Mouse (Mus musculus) neural tube, embryonic 13.5 days (tissue): ENCODE measurements at regions not wholly inside any gene's neighbourhood (a gene's known extent, or its start where the extent isn't known, plus 50 kb on each side); places are given as distances from the start of the nearest gene placed in this dataset.

ENCODE experiments used
- ATAC-seq: fragments of 200-750 bp; cut with Nextera tagmentation; 2 replicates; pipeline ENCODE4 v1.8.0; 2017; ENCODE audit warnings: low read depth, mild to moderate bottlenecking, moderate TSS enrichment, moderate library complexity
- H3K27ac ChIP-seq: fragments of 300-500 bp; sonication (generic); replicated peaks from 2 replicates; pipeline ENCODE4 v1.5.1; 2015; ENCODE audit warnings: moderate library complexity, mild to moderate bottlenecking, inconsistent platforms
- H3K27me3 ChIP-seq: fragments of 300-500 bp; sonication (generic); 2 replicates; pipeline ENCODE4 v1.6.1; 2015; ENCODE audit warnings: mild to moderate bottlenecking, inconsistent platforms
- H3K36me3 ChIP-seq: fragments of 300-500 bp; sonication (generic); 2 replicates; pipeline ENCODE4 v1.6.1; 2015; ENCODE audit warnings: mild to moderate bottlenecking, inconsistent platforms
- H3K4me1 ChIP-seq: fragments of 300-500 bp; sonication (generic); replicated peaks from 2 replicates; pipeline ENCODE4 v1.6.1; 2015; ENCODE audit warnings: inconsistent platforms
- H3K4me2 ChIP-seq: fragments of 300-500 bp; sonication (generic); 2 replicates; pipeline ENCODE4 v1.6.1; 2015; ENCODE audit warnings: inconsistent platforms, mild to moderate bottlenecking, moderate library complexity
- H3K4me3 ChIP-seq: fragments of 300-500 bp; sonication (generic); 2 replicates; pipeline ENCODE4 v1.5.1; 2015; ENCODE audit warnings: mild to moderate bottlenecking, inconsistent platforms
- H3K9ac ChIP-seq: fragments of 300-500 bp; sonication (generic); 2 replicates; pipeline ENCODE4 v1.6.1; 2015; ENCODE audit warnings: moderate library complexity, mild to moderate bottlenecking, inconsistent platforms
- H3K9me3 ChIP-seq: fragments of 300-500 bp; sonication (generic); 2 replicates; pipeline ENCODE4 v1.6.1; 2016; ENCODE audit warnings: inconsistent platforms
- WGBS: fragments of 180-500 bp; shearing (Covaris S2); methylation state at CpG from one replicate; pipeline ENCODE4 v1.1.7; 2015; 5-methylcytosine and 5-hydroxymethylcytosine counted together

DNA sequence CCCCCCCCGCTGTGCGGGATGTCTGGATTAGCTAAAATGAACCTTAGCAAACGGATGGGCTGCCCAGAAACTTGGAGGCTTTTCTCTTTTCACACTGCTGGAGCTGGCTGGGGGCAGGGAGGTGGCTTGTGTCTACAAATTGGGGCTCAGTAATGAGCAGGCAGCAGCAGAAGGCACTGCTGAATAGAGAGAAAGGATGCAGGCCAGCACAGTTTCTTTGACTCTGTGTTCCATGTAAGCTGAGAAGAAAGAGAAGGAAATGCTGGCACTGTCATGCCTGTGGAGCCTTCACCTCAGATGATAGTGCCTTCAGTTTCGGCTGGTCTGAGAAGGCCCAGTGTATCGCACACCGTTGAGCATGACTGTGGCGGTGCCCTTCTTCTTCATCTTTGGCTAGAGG, 305.6 kb upstream of the Adgrl2 start:
- Histone ChIP-seq H3K27me3 (peaks cover 7% of the 10 kb centered on the region; the same call in 1 of the 2 replicates), H3K4me2 (no peak overlapping the region), H3K4me1 (peaks cover 35% of the 10 kb centered on the region), H3K36me3 (no peaks in the 10 kb centered on the region), H3K9me3 (no peaks in the 10 kb centered on the region), H3K27ac (peak overlapping the region; percentile 76), H3K4me3 (no peak overlapping the region), H3K9ac (no peak overlapping the region)
- 44% methylated on average over 6 of the region's 7 CpGs for WGBS
- ATAC-seq, result peak; percentile 64

DNA sequence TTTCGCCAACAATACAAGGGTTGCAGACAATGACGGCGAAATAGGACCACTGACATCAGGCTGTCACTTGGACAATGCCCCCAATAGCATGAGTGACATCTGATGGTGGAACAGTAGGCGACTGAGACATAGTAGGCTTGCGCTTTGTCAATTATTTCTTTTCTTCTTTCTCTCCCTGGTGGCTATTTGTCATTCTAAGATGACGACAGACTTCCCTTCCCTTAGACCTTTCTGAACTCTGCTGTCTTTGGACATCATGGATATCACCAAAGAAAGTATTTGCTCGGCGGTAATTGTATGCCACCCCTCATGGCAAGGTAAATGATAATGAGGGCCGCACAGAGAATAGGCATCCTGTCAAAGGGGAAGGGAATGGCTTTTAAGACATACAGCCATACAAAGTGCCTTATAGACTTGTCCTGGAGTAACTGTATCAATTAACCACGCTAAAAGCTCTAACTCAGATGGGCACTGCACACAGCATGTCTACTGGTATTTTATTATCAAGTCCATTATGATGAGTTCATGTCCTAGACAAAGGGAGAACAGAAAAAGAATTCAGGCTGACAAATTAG, 305.0 kb upstream of the Adgrl2 start:
- Histone ChIP-seq H3K9me3 (no peaks in the 10 kb centered on the region), H3K4me3 (no peak overlapping the region), H3K4me1 (peaks cover 35% of the 10 kb centered on the region), H3K9ac (no peak overlapping the region), H3K36me3 (no peaks in the 10 kb centered on the region), H3K4me2 (no peak overlapping the region), H3K27ac (peak overlapping the region; percentile 42), H3K27me3 (peaks cover 12% of the 10 kb centered on the region)
- WGBS, result 36% methylated on average over 10 of the region's 10 CpGs
- 0 out of 2 replicates have a peak, but pooled peaks have one; percentile 23 for ATAC-seq

DNA sequence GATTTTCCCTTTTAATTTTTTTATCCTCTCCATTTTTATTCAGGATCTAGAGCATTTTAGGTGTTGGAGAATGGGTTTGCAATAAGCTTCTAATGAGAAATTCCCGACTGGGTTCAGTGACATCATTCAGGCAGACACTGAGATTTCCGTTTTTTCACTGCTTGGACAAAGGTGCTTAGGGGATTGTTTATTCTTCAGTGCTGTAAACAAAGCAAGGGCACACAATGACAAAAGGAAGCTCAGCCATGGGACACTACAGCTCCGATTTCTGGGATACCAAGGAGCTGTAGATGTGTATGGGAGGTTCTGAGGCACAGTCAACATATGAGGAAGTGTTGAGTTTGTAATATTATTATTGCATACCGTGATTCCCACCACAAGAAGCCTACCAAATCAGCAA, 304.1 kb upstream of the Adgrl2 start:
- no peak overlapping the region for H3K9ac ChIP-seq
- no peak overlapping the region for H3K4me2 ChIP-seq
- ATAC-seq, result no peak
- WGBS, result 61% methylated on average over 4 of the region's 4 CpGs
- H3K36me3 ChIP-seq, result no peaks in the 10 kb centered on the region
- H3K9me3 ChIP-seq, result no peaks in the 10 kb centered on the region
- H3K27me3 ChIP-seq, result peaks cover 20% of the 10 kb centered on the region
- no peak overlapping the region for H3K4me3 ChIP-seq
- H3K27ac ChIP-seq, result no peak overlapping the region
- H3K4me1 ChIP-seq, result peaks cover 32% of the 10 kb centered on the region

GRCm38 (mm10) chr3:149292459-149292858, 302.1 kb upstream of the Adgrl2 start:
- H3K27me3 ChIP-seq, result peaks cover 24% of the 10 kb centered on the region
- no peak overlapping the region for H3K4me3 ChIP-seq
- H3K4me2 ChIP-seq, result no peak overlapping the region
- H3K9me3 ChIP-seq, result no peaks in the 10 kb centered on the region
- WGBS, result 54% methylated on average over 3 of the region's 3 CpGs
- H3K9ac ChIP-seq, result no peak overlapping the region
- H3K36me3 ChIP-seq, result no peaks in the 10 kb centered on the region
- peaks cover 29% of the 10 kb centered on the region for H3K4me1 ChIP-seq
- ATAC-seq, result no peak
- no peak overlapping the region for H3K27ac ChIP-seq

DNA sequence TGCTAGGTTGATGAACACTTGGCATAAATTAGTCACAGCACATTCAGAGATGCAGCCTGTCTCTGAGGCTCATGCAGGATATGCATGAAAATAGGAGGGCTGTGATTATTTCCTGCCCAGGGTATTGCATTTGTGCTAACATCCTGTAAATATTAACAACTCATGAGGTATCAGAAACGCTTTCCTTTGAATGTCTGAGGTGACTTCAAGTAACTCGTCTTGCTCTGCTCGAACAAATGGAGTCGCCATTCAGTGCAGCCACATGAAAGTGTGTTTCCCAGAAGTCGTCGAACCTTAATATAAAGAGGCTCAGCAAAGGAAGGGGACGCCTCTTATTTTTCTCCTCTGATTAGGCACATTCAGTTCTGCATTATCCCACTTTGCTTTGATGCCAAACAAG, 301.1 kb upstream of the Adgrl2 start:
- no peaks in the 10 kb centered on the region for H3K9me3 ChIP-seq
- H3K36me3 ChIP-seq, result no peaks in the 10 kb centered on the region
- peaks cover 24% of the 10 kb centered on the region for H3K27me3 ChIP-seq
- H3K9ac ChIP-seq, result no peak overlapping the region
- no peak overlapping the region for H3K4me3 ChIP-seq
- WGBS, result 32% methylated on average over 7 of the region's 7 CpGs
- no peak overlapping the region for H3K4me2 ChIP-seq
- peaks cover 27% of the 10 kb centered on the region for H3K4me1 ChIP-seq
- no peak for ATAC-seq
- H3K27ac ChIP-seq, result no peak overlapping the region

DNA sequence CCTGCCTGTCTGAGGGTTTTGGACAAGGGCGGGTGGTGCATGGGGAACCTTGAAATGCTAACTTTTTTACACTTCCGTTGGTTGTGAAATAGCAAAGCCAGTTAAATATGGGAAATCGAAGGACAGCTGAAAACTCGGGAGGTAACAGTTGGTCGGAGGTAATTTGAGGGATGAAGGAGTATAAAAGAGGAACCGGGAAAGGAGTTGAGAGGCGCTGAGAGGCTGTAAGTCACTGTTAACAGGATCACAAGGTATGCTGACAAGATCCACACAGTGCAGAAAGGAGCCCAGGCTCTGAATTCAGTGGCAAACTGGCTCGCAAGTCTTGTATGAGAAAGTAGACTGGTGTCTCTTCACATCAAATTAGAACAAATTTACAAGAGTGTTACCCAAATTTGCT, 299.9 kb upstream of the Adgrl2 start:
- no peak overlapping the region for H3K4me3 ChIP-seq
- ATAC-seq, result no peak
- H3K9me3 ChIP-seq, result no peaks in the 10 kb centered on the region
- no peak overlapping the region for H3K27ac ChIP-seq
- H3K4me2 ChIP-seq, result no peak overlapping the region
- peaks cover 16% of the 10 kb centered on the region for H3K4me1 ChIP-seq
- H3K27me3 ChIP-seq, result peaks cover 24% of the 10 kb centered on the region
- H3K36me3 ChIP-seq, result no peaks in the 10 kb centered on the region
- WGBS, result 72% methylated on average over 8 of the region's 8 CpGs
- H3K9ac ChIP-seq, result no peak overlapping the region

- WGBS, result 98% methylated on average over 4 of the region's 4 CpGs
- Histone ChIP-seq H3K4me3 (no peak overlapping the region), H3K9ac (no peak overlapping the region), H3K36me3 (no peaks in the 10 kb centered on the region), H3K27ac (no peak overlapping the region), H3K4me2 (no peak overlapping the region), H3K27me3 (peaks cover 24% of the 10 kb centered on the region), H3K9me3 (no peaks in the 10 kb centered on the region), H3K4me1 (peaks cover 9% of the 10 kb centered on the region; the same call in 1 of the 2 replicates)
- ATAC-seq, result no peak
Observed at GRCm38 (mm10) chr3:149287080-149287479, 296.7 kb upstream of the Adgrl2 start.

DNA sequence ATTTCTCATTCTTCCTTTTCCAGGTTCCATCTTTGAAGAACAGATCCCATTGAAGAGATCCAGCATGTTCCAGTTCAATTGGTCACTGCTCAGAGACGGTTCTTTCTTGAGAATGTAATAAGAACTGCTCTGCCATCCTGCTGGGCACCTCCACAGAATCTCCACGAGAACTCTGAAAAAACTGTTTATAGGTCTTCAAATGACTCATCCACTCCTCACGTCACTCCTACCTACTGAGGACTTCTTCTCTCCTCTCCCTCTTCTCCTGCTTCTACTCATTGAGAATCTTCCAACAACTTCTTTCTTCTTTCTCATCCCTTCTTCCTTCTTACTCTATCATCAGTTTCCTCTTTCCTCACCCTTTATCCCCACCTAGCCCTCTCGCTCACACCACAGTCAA, 294.6 kb upstream of the Adgrl2 start:
- Histone ChIP-seq H3K9ac (no peak overlapping the region), H3K36me3 (no peaks in the 10 kb centered on the region), H3K9me3 (no peaks in the 10 kb centered on the region), H3K4me1 (no peaks in the 10 kb centered on the region), H3K4me3 (no peak overlapping the region), H3K27ac (no peak overlapping the region), H3K4me2 (no peak overlapping the region), H3K27me3 (peaks cover 14% of the 10 kb centered on the region; the same call in 1 of the 2 replicates)
- ATAC-seq, result no peak
- WGBS, result 82% methylated on average over 4 of the region's 4 CpGs

GRCm38 (mm10) chr3:149280807-149281789, 290.7 kb upstream of the Adgrl2 start:
- ATAC-seq, result no peak
- Histone ChIP-seq H3K27ac (no peak overlapping the region), H3K4me1 (no peaks in the 10 kb centered on the region), H3K9me3 (no peaks in the 10 kb centered on the region), H3K4me3 (no peak overlapping the region), H3K4me2 (no peak overlapping the region), H3K36me3 (no peaks in the 10 kb centered on the region), H3K27me3 (no peaks in the 10 kb centered on the region), H3K9ac (no peak overlapping the region)
- WGBS, result 80% methylated on average over 9 of the region's 9 CpGs

DNA sequence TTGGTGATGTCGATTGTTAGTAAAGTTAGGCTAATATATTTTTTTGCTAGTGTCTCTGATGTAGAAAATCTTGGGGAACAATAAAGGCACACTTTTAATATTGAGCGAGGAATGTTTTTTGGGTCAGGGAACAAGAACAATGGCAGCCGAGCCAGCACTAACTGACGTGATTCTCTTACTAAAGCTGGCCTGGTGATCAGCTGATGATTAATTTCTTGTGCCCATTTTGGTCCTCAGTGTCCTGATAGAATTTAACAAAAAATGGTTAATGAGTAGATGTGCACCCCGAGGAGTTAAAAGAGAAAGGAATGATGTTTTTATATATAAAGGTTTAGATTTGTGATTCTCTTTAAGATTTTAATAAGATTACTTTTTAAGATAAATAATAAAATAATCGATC, 289.0 kb upstream of the Adgrl2 start:
- 66% methylated on average over 6 of the region's 6 CpGs for WGBS
- no peaks in the 10 kb centered on the region for H3K27me3 ChIP-seq
- H3K36me3 ChIP-seq, result no peaks in the 10 kb centered on the region
- no peak overlapping the region for H3K4me3 ChIP-seq
- no peak overlapping the region for H3K4me2 ChIP-seq
- no peaks in the 10 kb centered on the region for H3K9me3 ChIP-seq
- no peak overlapping the region for H3K9ac ChIP-seq
- H3K27ac ChIP-seq, result no peak overlapping the region
- no peak for ATAC-seq
- H3K4me1 ChIP-seq, result peaks cover 5% of the 10 kb centered on the region

DNA sequence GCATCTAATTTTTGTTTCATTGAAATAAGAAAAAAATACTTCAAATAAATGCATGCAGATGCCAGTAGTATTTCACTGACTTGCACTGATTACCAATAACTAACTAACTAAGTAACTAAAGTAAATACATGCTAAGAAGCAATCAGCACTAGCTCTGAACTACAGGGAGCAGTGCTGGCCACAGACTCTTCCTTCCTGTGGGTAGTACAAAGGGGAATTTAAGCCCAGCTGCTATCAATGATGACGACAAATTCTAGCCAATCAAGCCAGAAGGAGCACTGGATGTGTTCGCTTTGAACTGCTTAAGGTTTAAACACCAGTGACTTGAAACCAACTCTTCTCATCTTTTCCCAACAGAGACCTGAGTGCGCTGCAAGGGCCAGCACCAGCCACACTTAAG, 287.5 kb upstream of the Adgrl2 start:
- peaks cover 7% of the 10 kb centered on the region for H3K4me1 ChIP-seq
- H3K9me3 ChIP-seq, result no peaks in the 10 kb centered on the region
- no peak overlapping the region for H3K27ac ChIP-seq
- H3K4me3 ChIP-seq, result no peak overlapping the region
- H3K27me3 ChIP-seq, result no peaks in the 10 kb centered on the region
- WGBS, result 84% methylated on average over 3 of the region's 3 CpGs
- H3K36me3 ChIP-seq, result no peaks in the 10 kb centered on the region
- no peak overlapping the region for H3K4me2 ChIP-seq
- no peak for ATAC-seq
- H3K9ac ChIP-seq, result no peak overlapping the region

GRCm38 (mm10) chr3:149275478-149276132, 285.2 kb upstream of the Adgrl2 start:
- no peak for ATAC-seq
- Histone ChIP-seq H3K9ac (no peak overlapping the region), H3K36me3 (no peaks in the 10 kb centered on the region), H3K4me2 (no peak overlapping the region), H3K27ac (no peak overlapping the region), H3K9me3 (no peaks in the 10 kb centered on the region), H3K27me3 (no peaks in the 10 kb centered on the region), H3K4me1 (peaks cover 7% of the 10 kb centered on the region), H3K4me3 (no peak overlapping the region)
- WGBS, result 71% methylated on average over 6 of the region's 6 CpGs
